Mouse (Mus musculus) neural tube, embryonic 12.5 days (tissue): Measurements from ENCODE around the gene Ccdc115. TPM values are rescaled to one million over a fixed set of nuclear protein-coding genes. Genes with fewer than 3 reads are reported as not detected.

Experiments used
- ATAC-seq: fragments of 200-750 bp; cut with Nextera tagmentation; 2 replicates; pipeline ENCODE4 v1.8.0; 2017; ENCODE audit warnings: low read depth, mild to moderate bottlenecking, moderate TSS enrichment, moderate library complexity; ENCODE audit not compliant: low FRiP score
- H3K27ac ChIP-seq: fragments of 300-500 bp; sonication (generic); 2 replicates; pipeline ENCODE4 v1.5.1; 2016
- H3K27me3 ChIP-seq: fragments of 300-500 bp; sonication (generic); replicated peaks from 2 replicates; pipeline ENCODE4 v1.6.1; 2016; ENCODE audit warnings: mild to moderate bottlenecking
- H3K36me3 ChIP-seq: fragments of 300-500 bp; sonication (generic); 2 replicates; pipeline ENCODE4 v1.6.1; 2016; ENCODE audit warnings: mild to moderate bottlenecking
- H3K4me1 ChIP-seq: fragments of 300-500 bp; sonication (generic); 2 replicates; pipeline ENCODE4 v1.6.1; 2016
- H3K4me2 ChIP-seq: fragments of 300-500 bp; sonication (generic); replicated peaks from 2 replicates; pipeline ENCODE4 v1.6.1; 2016; ENCODE audit warnings: mild to moderate bottlenecking
- H3K4me3 ChIP-seq: fragments of 300-500 bp; sonication (generic); 2 replicates; pipeline ENCODE4 v1.5.1; 2016
- H3K9ac ChIP-seq: fragments of 300-500 bp; sonication (generic); 2 replicates; pipeline ENCODE4 v1.6.1; 2016; ENCODE audit warnings: mild to moderate bottlenecking
- H3K9me3 ChIP-seq: fragments of 300-500 bp; sonication (generic); 2 replicates; pipeline ENCODE4 v1.6.1; 2016; ENCODE audit warnings: mild to moderate bottlenecking
- WGBS: fragments of 180-500 bp; shearing (Covaris S2); methylation state at CpG from one replicate; pipeline ENCODE4 v1.1.7; 2016; 5-methylcytosine and 5-hydroxymethylcytosine counted together
- polyA plus RNA-seq: library from polyadenylated mRNA; unstranded; fragments of >200 nt; fragmentation: Nextera tagmentation; extraction: Ambion mirVana; gene quantifications from 2 replicates; pipeline ENCODE4 v1.2.1, GENCODE M21; 2016

The Ccdc115 gene
- 64.1 and 64.5 TPM in 2 replicates for polyA plus RNA-seq

- Histone ChIP-seq H3K9ac (peak within 1 kb of the TSS; percentile 58), H3K27me3 (no peaks in the 10 kb centered on the region), H3K4me1 (peaks cover 12% of the 10 kb centered on the region), H3K4me3 (peak within 1 kb of the TSS; percentile 79), H3K4me2 (peak within 1 kb of the TSS; percentile 74), H3K9me3 (no peaks in the 10 kb centered on the region), H3K36me3 (peaks cover 19% of the 10 kb centered on the region), H3K27ac (no peak within 1 kb of the TSS)
- WGBS, result under 1% methylated on average over 48 of the region's 48 CpGs
- peak; percentile 97 for ATAC-seq
Measured at GRCm38 (mm10) chr1:34439215-34439960, at the start of gene Ccdc115, which contains the start of gene Imp4. Ccdc115 (minus strand) TSS chr1:34439672. Imp4 (plus strand) TSS chr1:34439851.

- Histone ChIP-seq H3K36me3 (no peaks in the 10 kb centered on the region), H3K4me2 (no peak overlapping the region), H3K27me3 (0 out of 2 replicates have a peak, but pooled peaks cover 3% of the 10 kb centered on the region), H3K9ac (no peak overlapping the region), H3K27ac (no peak overlapping the region), H3K4me1 (peaks cover 5% of the 10 kb centered on the region; the same call in 1 of the 2 replicates), H3K4me3 (no peak overlapping the region), H3K9me3 (no peaks in the 10 kb centered on the region)
- no peak for ATAC-seq
- WGBS, result 95% methylated on average over 3 of the region's 3 CpGs
Measured at GRCm38 (mm10) chr1:34487383-34487782, 47.9 kb upstream of the Ccdc115 start.

GRCm38 (mm10) chr1:34485461-34486188 lies 46.2 kb upstream of the Ccdc115 start:
- Histone ChIP-seq H3K36me3 (no peaks in the 10 kb centered on the region), H3K27me3 (0 out of 2 replicates have a peak, but pooled peaks cover 3% of the 10 kb centered on the region), H3K9me3 (no peaks in the 10 kb centered on the region), H3K4me2 (peak overlapping the region; percentile 53), H3K9ac (no peak overlapping the region), H3K4me3 (peak overlapping the region; percentile 15; the same call in 1 of the 2 replicates), H3K4me1 (peaks cover 5% of the 10 kb centered on the region; the same call in 1 of the 2 replicates), H3K27ac (no peak overlapping the region)
- ATAC-seq, result peak; percentile 44; the same call in 1 of the 2 replicates
- WGBS, result 13% methylated on average over 25 of the region's 25 CpGs

- Histone ChIP-seq H3K4me1 (peaks cover 5% of the 10 kb centered on the region; the same call in 1 of the 2 replicates), H3K27ac (no peak overlapping the region), H3K27me3 (0 out of 2 replicates have a peak, but pooled peaks cover 3% of the 10 kb centered on the region), H3K36me3 (no peaks in the 10 kb centered on the region), H3K9ac (no peak overlapping the region), H3K4me3 (no peak overlapping the region), H3K4me2 (no peak overlapping the region), H3K9me3 (no peaks in the 10 kb centered on the region)
- 80% methylated on average over 10 of the region's 10 CpGs for WGBS
- ATAC-seq, result no peak
Measured at GRCm38 (mm10) chr1:34484470-34484869, 45.0 kb upstream of the Ccdc115 start.

DNA sequence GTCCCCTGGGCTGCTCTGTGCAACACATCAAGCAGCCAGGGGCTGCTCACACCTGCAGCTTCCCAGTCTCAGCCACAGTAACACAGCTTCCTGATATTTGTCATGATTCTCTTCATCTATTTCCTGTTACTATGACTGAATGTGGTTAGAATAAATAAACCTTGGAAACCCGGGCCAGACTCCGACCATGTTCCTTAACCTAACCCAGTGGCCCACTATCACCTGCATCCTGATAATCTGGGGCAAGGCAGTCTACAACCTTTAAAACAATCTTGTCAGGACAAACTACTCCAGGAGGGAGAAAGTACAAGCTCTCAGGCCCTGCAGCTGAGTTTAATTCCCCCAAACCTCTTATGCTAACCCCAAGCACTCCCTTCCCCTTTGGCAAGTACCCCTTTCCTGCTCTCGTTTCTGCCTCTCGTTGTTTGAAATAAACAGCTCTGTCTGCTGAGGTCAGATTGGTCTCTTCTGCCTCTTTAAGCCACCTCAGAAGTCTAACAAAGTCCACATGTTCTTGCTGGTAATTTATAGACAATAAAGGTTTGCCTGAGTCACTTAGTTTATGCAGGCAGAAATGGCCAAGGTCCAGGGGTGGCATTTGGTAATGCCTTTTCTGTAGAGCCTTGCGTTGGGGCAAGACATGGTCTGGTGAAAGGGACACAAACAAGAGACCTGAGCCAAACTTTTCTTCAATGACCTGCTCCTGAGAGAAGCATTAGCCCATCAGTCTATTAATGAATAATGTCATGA lies 42.6 kb upstream of the Ccdc115 start:
- H3K4me1 ChIP-seq, result peaks cover 5% of the 10 kb centered on the region; the same call in 1 of the 2 replicates
- no peak for ATAC-seq
- 80% methylated on average over 5 of the region's 5 CpGs for WGBS

GRCm38 (mm10) chr1:34480801-34481200 lies 41.3 kb upstream of the Ccdc115 start:
- Histone ChIP-seq H3K9me3 (no peaks in the 10 kb centered on the region), H3K36me3 (no peaks in the 10 kb centered on the region), H3K27ac (no peak overlapping the region), H3K27me3 (0 out of 2 replicates have a peak, but pooled peaks cover 3% of the 10 kb centered on the region), H3K9ac (no peak overlapping the region), H3K4me3 (no peak overlapping the region), H3K4me1 (peaks cover 5% of the 10 kb centered on the region; the same call in 1 of the 2 replicates), H3K4me2 (no peak overlapping the region)
- ATAC-seq, result no peak
- WGBS, result 76% methylated on average over 5 of the region's 5 CpGs

More for the DNA sequence above, 42.6 kb upstream of the Ccdc115 start:
- 0 out of 2 replicates have a peak, but pooled peaks cover 3% of the 10 kb centered on the region for H3K27me3 ChIP-seq
- H3K4me3 ChIP-seq, result no peak overlapping the region
- no peaks in the 10 kb centered on the region for H3K9me3 ChIP-seq
- H3K4me2 ChIP-seq, result no peak overlapping the region
- H3K27ac ChIP-seq, result no peak overlapping the region
- no peak overlapping the region for H3K9ac ChIP-seq
- no peaks in the 10 kb centered on the region for H3K36me3 ChIP-seq

DNA sequence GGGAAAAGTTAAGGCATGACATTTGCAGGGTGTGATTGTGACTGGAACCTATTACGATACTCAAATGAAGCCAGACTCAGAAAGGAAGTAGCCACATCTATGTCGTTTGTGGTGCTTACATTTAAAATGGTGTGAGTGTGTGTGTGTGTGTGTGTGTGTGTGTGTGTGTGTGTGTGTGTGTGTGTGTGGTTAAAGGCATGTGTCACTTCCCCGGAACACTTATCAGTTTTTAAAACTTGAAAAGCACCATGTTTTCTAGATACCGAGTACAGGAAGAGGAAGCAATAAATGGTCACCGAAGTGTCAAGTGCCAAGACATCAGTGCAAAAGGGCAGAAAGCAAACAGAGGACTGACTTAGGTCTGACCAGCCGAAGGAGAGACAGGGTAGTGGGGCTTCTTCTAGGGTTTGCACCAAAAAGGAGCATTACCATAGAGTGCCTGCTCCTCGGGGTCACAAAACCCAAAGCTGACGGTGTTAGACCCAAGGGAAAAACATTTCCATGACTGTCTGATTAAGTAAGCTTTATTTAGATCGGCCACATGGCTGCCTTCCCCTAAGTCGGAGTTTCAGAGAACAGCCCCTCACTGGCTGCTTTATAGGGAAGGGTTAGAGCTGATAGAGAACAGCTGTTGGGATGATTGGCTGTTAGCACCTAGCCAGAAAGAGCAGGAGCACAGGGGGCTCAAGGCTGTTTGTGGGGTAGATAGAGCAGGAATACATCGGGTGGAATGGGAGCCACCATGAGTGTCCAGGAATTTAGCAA lies 39.6 kb upstream of the Ccdc115 start:
- H3K36me3 ChIP-seq, result no peaks in the 10 kb centered on the region
- WGBS, result 75% methylated on average over 11 of the region's 11 CpGs
- no peaks in the 10 kb centered on the region for H3K27me3 ChIP-seq

DNA sequence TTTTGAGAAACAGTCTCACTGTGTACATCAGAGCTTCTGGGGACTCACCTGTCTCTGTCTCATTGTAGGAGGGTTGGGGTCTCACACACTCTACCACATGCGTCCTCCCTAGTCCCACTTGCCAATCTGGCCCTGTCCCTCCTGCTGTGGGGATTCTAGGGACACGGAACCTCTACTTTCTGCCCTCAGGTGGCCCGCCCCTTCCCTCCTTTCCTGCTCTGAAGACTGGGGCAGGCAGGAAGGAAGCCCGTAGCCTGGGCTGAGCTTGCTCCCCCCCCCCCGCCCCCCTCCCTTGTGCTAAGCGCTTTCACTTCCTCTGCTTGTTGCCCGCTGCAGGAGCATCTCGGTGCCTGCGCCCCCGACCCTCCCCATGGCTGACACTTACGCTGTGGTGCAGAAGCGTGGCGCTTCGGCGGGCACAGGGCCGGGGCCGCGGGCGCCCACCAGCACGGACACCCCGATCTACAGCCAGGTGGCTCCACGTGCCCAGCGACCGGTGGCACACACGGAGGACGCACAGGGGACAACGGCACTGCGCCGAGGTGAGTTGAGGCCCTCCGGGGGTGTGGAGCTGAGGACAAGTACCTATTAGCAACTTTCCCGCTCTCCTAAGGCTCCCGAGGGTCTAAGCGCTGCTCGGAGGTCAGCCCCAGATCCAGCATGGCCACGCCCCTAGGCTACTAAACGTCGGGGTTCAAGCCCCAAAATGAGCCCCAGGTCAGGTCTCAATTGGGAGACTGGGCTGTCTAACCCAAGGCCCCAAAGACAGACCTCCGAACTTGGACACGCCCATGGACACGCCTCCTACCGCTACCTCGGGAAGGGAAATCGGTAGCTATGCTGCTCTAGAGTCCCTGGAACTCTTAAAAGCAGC lies 33.2 kb upstream of the Ccdc115 start:
- Histone ChIP-seq H3K36me3 (no peaks in the 10 kb centered on the region), H3K4me1 (peaks cover 10% of the 10 kb centered on the region), H3K4me3 (peak overlapping the region; percentile 46), H3K9me3 (no peaks in the 10 kb centered on the region), H3K27me3 (peaks cover 33% of the 10 kb centered on the region), H3K9ac (peak overlapping the region; percentile 48; the same call in 1 of the 2 replicates), H3K4me2 (peak overlapping the region; percentile 97), H3K27ac (no peak overlapping the region)
- WGBS, result 1% methylated on average over 42 of the region's 43 CpGs
- peak; percentile 59 for ATAC-seq

More for the DNA sequence above, 39.6 kb upstream of the Ccdc115 start:
- H3K27ac ChIP-seq, result no peak overlapping the region
- H3K4me2 ChIP-seq, result no peak overlapping the region
- no peak overlapping the region for H3K9ac ChIP-seq
- no peaks in the 10 kb centered on the region for H3K4me1 ChIP-seq
- no peaks in the 10 kb centered on the region for H3K9me3 ChIP-seq
- H3K4me3 ChIP-seq, result no peak overlapping the region
- no peak for ATAC-seq

- H3K36me3 ChIP-seq, result no peaks in the 10 kb centered on the region
- H3K4me1 ChIP-seq, result peaks cover 10% of the 10 kb centered on the region
- H3K4me2 ChIP-seq, result no peak overlapping the region
- no peak overlapping the region for H3K4me3 ChIP-seq
- WGBS, result 74% methylated on average over 5 of the region's 5 CpGs
- no peak overlapping the region for H3K27ac ChIP-seq
- H3K9me3 ChIP-seq, result no peaks in the 10 kb centered on the region
- no peak for ATAC-seq
- no peak overlapping the region for H3K9ac ChIP-seq
- peaks cover 33% of the 10 kb centered on the region for H3K27me3 ChIP-seq
Measured at GRCm38 (mm10) chr1:34469801-34470200, 30.3 kb upstream of the Ccdc115 start.

- H3K4me3 ChIP-seq, result no peak overlapping the region
- peaks cover 29% of the 10 kb centered on the region for H3K27me3 ChIP-seq
- H3K4me2 ChIP-seq, result no peak overlapping the region
- peaks cover 10% of the 10 kb centered on the region for H3K4me1 ChIP-seq
- no peak for ATAC-seq
- no peak overlapping the region for H3K27ac ChIP-seq
- WGBS, result 71% methylated on average over 4 of the region's 4 CpGs
- H3K36me3 ChIP-seq, result no peaks in the 10 kb centered on the region
- H3K9ac ChIP-seq, result no peak overlapping the region
- no peaks in the 10 kb centered on the region for H3K9me3 ChIP-seq
Measured at GRCm38 (mm10) chr1:34468500-34468899, 29.0 kb upstream of the Ccdc115 start.
